Mouse (Mus musculus): ENCODE measurements around the gene Arid3a. TPM values are rescaled to one million over a fixed set of nuclear protein-coding genes. Genes with fewer than 3 reads are reported as not detected.
A peak's percentile ranks its signal among the peaks of the same experiment; 100 is the strongest.

Arid3a gene
- polyA plus RNA-seq, 1 experiment = 1.2 TPM

DNA sequence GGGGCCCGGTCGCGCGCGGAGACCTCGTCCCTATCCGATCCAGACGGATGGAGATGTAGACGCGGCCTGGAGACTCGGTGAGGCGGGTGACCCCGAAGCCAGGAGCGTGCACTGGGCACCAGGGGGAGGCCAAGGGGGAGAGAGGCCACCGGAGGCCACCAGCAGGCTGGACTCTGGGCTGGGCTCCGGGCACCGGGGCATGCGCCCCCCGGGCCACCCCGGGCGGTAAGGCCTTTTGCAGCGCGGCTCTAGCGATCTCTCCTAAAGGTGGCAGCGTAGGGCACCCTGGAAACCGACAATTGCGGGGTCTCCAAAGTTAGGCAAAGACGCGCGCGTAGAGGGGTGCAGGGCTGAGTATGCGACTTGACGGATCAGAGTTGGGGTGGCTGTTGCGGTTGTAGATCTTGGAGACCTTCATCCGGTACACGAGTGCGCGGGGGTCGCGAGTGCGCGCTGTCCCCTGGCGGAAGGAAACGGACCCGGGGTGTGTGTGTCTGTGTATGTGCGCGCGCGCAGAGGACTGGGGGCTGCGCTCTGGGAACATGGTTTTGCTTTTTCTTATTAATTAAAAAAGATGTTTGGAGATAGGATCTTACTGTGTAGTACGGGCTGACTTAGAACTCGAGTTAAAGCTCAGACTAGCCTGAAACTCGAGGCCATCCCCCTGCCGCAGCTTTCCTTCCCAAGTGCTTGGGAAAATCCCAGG, 634 bp downstream of the Arid3a start:
- peaks cover 5% of the 10 kb centered on the region for H3K36me3 ChIP-seq (ENCODE audit: control insufficient read depth, insufficient read depth)
- peak overlapping the region; percentile 12 for H3ac ChIP-seq (ENCODE audit: control insufficient read depth, insufficient read length)
- peaks cover 4% of the 10 kb centered on the region for H3K79me2 ChIP-seq (ENCODE audit: control insufficient read depth, insufficient read depth)
- TF ChIP-seq TCF12 (IDR thresholded peaks at IDR 0.05; ENCODE audit: insufficient read depth, poor library complexity, severe bottlenecking) (no peak), MYOG (IDR thresholded peaks at IDR 0.05; ENCODE audit: control insufficient read depth in 1 of 3, insufficient read depth in 1 of 3, insufficient read length in 2 of 3, low read depth in 2 of 3) (no peak), POLR2AphosphoS2 (IDR thresholded peaks at IDR 0.05; ENCODE audit: insufficient read length, low read depth) (no peak), MYOD1 (IDR thresholded peaks at IDR 0.05; ENCODE audit: control insufficient read depth in 1 of 3, insufficient read length in 2 of 3, low read depth in 2 of 3) (peak in 1 of 3 experiments; percentile 9), REST (IDR thresholded peaks at IDR 0.05; ENCODE audit: insufficient read depth, insufficient read length) (no peak), E2F4 (IDR thresholded peaks at IDR 0.05; ENCODE audit: insufficient read depth) (no peak)
- no peaks in the 10 kb centered on the region for H3K27me3 ChIP-seq (ENCODE audit: control insufficient read depth, insufficient read depth, insufficient read length)
- peak overlapping the region; percentile 96 for H3K4me3 ChIP-seq
- H3K4me2 ChIP-seq (ENCODE audit: low read depth) = peak overlapping the region; percentile 99

DNA sequence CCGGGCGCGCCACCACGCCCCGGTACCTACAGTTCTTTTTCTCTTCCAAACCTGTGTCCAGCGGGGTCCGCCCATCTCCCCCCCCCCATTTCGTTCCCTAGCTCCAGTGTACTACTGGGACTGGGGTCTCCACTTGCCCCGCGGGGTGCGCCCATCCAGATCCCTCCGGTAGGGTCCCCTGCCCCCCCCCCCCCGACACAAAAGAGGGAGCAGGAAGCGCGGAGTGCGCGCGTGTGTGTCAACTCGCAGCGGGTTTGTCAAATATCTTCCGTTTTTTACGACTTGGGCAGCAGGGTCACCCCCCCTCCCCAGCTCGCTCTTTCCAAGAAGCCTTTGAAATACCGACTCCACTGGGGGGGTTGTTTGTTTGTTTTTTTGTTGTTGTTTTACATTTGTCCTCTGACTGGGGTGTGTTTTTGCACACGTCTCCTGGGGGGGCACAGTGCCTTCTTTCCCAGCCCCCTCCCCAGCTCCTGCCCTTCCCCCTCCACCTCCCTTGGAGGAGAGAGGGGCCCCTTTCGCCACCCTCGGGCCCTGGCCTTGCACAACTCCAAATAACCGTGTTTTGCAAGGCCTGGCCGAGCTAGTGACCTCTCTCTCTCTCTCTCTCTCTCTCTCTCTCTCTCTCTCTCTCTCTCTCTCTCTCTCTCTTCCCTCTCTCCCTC, 1.3 kb downstream of the Arid3a start:
- Histone ChIP-seq H3K4me3 (peak overlapping the region; percentile 96), H3K27me3 (ENCODE audit: control insufficient read depth, insufficient read depth, insufficient read length) (no peaks in the 10 kb centered on the region), H3K79me2 (ENCODE audit: control insufficient read depth, insufficient read depth) (peaks cover 4% of the 10 kb centered on the region), H3K4me2 (ENCODE audit: low read depth) (peak overlapping the region; percentile 99), H3K36me3 (ENCODE audit: control insufficient read depth, insufficient read depth) (peaks cover 5% of the 10 kb centered on the region), H3ac (ENCODE audit: control insufficient read depth, insufficient read length) (peak overlapping the region; percentile 12)
- TF ChIP-seq POLR2A (IDR thresholded peaks at IDR 0.05; ENCODE audit: insufficient read length, low read depth) = no peak
- no peak for TF ChIP-seq E2F4 (IDR thresholded peaks at IDR 0.05; ENCODE audit: insufficient read depth)
- TF ChIP-seq CEBPB (IDR thresholded peaks at IDR 0.05; ENCODE audit: insufficient read depth, poor library complexity, severe bottlenecking) = no peak
- TF ChIP-seq MAX (IDR thresholded peaks at IDR 0.05; ENCODE audit: low read depth) = no peak
- no peak for TF ChIP-seq MYOD1 (IDR thresholded peaks at IDR 0.05; ENCODE audit: control insufficient read depth in 1 of 3, insufficient read length in 2 of 3, low read depth in 2 of 3)
- TF ChIP-seq TCF12 (IDR thresholded peaks at IDR 0.05; ENCODE audit: insufficient read depth, poor library complexity, severe bottlenecking) = no peak
- no peak for TF ChIP-seq USF1 (IDR thresholded peaks at IDR 0.05; ENCODE audit: low read depth)

DNA sequence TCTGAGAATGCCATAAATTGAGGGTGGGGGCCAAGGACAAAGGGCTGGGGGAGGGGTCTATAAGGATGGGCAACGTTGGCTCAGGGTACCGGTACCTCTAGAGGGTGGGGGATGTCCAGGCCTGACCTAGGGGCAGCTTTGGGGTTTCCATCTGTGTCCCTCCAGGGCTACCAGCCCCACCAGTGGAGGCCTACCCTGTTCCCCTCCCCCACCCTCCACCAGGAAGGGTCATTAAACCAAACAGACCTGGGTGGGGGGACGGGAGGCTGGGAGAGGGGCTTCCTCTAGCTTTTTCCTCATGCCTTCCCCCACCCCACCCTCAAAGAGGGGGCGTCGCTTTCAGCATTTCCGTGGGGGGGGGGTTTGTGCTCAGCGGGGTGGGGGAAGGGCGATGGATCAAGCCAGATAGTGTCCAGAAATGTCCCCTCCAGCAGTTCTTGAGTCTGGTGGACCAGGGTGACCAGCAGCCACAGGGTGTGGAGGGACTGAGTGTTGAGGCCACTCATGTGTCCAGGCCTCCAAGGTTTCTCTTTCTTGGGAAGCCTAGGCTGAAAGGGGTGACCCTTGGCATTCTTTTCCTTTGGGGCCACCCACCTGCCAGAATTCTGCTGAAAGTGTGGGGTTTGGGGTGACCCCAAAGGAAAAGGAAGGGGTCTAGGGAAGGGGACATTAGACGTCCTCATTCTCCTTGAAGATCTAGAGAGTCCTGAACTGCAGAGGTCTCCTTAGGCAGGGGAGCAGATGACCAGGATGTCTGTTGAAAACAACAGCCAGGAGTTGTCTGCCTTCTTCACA, 2.3 kb downstream of the Arid3a start:
- Histone ChIP-seq H3K36me3 (ENCODE audit: control insufficient read depth, insufficient read depth) (peaks cover 5% of the 10 kb centered on the region), H3K4me2 (ENCODE audit: low read depth) (no peak overlapping the region), H3K4me3 (peak overlapping the region; percentile 96), H3K79me2 (ENCODE audit: control insufficient read depth, insufficient read depth) (peaks cover 4% of the 10 kb centered on the region), H3ac (ENCODE audit: control insufficient read depth, insufficient read length) (no peak overlapping the region), H3K27me3 (ENCODE audit: control insufficient read depth, insufficient read depth, insufficient read length) (no peaks in the 10 kb centered on the region)
- TF ChIP-seq MAX (IDR thresholded peaks at IDR 0.05; ENCODE audit: low read depth) = no peak
- TF ChIP-seq E2F4 (IDR thresholded peaks at IDR 0.05; ENCODE audit: insufficient read depth) = no peak
- TF ChIP-seq SRF (IDR thresholded peaks at IDR 0.05; ENCODE audit: control insufficient read depth, insufficient read length, low read depth) = no peak
- no peak for TF ChIP-seq POLR2AphosphoS2 (IDR thresholded peaks at IDR 0.05; ENCODE audit: insufficient read length, low read depth)
- no peak for TF ChIP-seq POLR2A (IDR thresholded peaks at IDR 0.05; ENCODE audit: insufficient read length, low read depth)
- TF ChIP-seq CEBPB (IDR thresholded peaks at IDR 0.05; ENCODE audit: insufficient read depth, poor library complexity, severe bottlenecking) = no peak
- TF ChIP-seq MYOD1 (IDR thresholded peaks at IDR 0.05; ENCODE audit: control insufficient read depth in 1 of 3, insufficient read length in 2 of 3, low read depth in 2 of 3) = no peak
- TF ChIP-seq USF1 (IDR thresholded peaks at IDR 0.05; ENCODE audit: low read depth) = no peak
- no peak for TF ChIP-seq TCF3 (IDR thresholded peaks at IDR 0.05; ENCODE audit: insufficient read length, low read depth)
- no peak for TF ChIP-seq MYOG (IDR thresholded peaks at IDR 0.05; ENCODE audit: control insufficient read depth in 1 of 3, insufficient read depth in 1 of 3, insufficient read length in 2 of 3, low read depth in 2 of 3)
- TF ChIP-seq REST (IDR thresholded peaks at IDR 0.05; ENCODE audit: insufficient read depth, insufficient read length) = no peak
- TF ChIP-seq TCF12 (IDR thresholded peaks at IDR 0.05; ENCODE audit: insufficient read depth, poor library complexity, severe bottlenecking) = no peak

DNA sequence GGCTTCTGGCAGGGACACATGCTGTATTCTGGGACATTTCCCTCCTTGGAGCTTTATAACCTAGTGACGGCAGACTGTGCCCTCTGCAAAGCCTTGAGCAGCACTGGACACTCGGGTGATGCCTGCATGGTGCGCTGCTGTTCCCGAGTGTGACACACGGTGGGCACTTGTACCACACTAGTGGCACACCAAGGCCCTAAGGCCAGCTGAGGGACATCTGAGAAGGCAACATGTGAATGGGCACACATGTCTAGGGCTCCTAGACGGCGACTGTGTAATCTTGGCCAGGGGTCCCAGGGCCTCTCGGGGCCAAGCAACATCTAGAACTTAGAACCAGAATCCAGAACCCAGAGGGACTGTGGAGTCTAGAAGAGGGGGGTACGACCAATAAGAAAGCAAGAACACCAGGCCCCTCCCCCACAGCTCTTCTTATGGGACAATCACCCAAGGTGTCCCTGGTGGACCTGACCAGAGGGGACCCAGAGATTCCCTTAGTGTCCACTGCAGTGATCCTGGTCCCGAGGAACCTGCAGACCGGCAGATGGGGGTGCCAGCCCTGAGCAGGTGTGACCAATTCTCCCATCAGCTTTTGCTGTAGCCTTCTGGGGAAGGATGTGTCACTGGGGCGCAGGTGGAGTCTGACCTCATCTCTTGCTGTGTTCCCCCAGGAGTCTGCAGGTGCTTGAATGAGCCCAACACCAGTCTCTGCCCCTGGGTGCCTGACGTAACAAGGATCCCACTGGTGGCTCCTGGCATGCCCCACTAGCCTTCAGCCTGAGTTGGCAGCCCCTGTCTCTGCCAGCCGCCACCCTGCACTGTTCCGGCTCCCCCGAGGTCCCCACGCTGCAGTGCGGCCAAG, 3.4 kb downstream of the Arid3a start:
- H3K27me3 ChIP-seq (ENCODE audit: control insufficient read depth, insufficient read depth, insufficient read length) = no peaks in the 10 kb centered on the region
- H3K4me2 ChIP-seq (ENCODE audit: low read depth) = no peak overlapping the region
- H3K36me3 ChIP-seq (ENCODE audit: control insufficient read depth, insufficient read depth) = peaks cover 5% of the 10 kb centered on the region
- H3K79me2 ChIP-seq (ENCODE audit: control insufficient read depth, insufficient read depth) = peaks cover 4% of the 10 kb centered on the region
- TF ChIP-seq TCF12 (IDR thresholded peaks at IDR 0.05; ENCODE audit: insufficient read depth, poor library complexity, severe bottlenecking) = no peak
- TF ChIP-seq MAX (IDR thresholded peaks at IDR 0.05; ENCODE audit: low read depth) = no peak
- TF ChIP-seq USF1 (IDR thresholded peaks at IDR 0.05; ENCODE audit: low read depth) = no peak
- no peak for TF ChIP-seq POLR2AphosphoS2 (IDR thresholded peaks at IDR 0.05; ENCODE audit: insufficient read length, low read depth)
- no peak for TF ChIP-seq E2F4 (IDR thresholded peaks at IDR 0.05; ENCODE audit: insufficient read depth)
- H3K4me3 ChIP-seq = no peak overlapping the region
- no peak overlapping the region for H3ac ChIP-seq (ENCODE audit: control insufficient read depth, insufficient read length)
